Mouse (Mus musculus) adrenal gland, adult 8-10 months (tissue): ENCODE measurements around the gene Rfx8. TPM values are rescaled to one million over a fixed set of nuclear protein-coding genes. Genes with fewer than 3 reads are reported as not detected.

Experiments
- DNase-seq: peaks from one replicate; pipeline ENCODE4 v3.0.0; 2022
- total RNA-seq, 4 experiments: library from RNA; stranded (reverse); gene quantifications; 2 replicates each; pipeline ENCODE4 v1.2.4; 2022

The Rfx8 gene
- total RNA-seq, 4 experiments from 2014 or later = 0.22 to 0.30 TPM; not detected in 2

DNA sequence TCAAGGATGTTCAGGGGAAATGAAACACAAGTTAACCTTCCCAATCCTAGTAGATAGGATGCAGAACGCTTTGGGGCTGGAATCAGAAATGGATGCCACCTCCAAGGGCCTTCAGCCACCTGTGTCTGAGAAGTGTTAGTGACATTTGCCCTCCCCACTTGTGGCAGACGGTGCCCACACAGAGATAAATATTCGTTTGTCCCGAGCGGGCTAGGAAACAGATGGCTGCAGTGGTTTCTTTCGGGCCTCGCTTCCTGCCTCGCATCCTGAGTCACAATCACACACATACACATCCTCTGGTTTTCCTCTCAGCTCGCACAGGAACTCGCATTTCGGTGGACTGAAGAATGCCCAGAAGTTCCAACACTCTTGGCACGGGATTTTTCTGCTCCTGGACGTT, 13.5 kb upstream of the Rfx8 start:
- no peak for DNase-seq

DNA sequence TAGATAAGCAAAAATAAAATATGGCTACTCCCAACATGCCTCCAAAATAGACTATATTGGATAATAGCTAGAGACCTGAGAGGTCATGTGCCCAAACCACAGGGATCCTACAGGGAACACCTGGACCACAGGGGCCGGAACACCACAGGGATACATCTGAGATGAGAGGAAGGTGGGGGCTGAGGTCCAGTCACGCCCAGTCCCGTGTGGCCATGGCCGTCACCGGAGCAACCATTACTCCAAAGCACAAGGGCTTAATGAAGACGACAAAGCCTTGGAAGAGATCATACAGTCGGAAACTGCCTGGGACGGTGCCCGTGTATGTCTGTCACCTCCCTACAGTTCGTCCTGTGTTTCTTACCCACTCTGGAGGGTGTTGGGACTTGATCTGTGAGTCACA, 13.1 kb upstream of the Rfx8 start:
- DNase-seq = no peak

DNA sequence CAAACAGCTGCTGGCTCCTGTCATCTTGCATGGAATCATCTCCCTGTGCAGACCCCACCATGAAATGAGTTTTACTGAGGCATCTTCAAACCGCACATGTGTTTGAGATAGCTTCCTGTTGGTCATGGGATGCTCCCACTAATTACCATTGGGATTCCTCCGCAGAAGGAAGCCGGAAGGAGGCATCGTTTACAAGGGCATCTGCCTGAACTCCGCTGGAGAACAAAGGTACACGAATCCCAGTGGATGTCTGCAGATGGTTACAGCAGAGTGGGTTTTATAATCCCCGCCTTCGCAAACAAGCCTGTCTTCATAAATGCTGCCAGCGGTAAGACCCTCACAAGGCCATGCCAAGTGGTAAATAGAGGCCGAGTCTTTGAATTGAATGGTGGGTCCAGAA, 11.3 kb upstream of the Rfx8 start:
- no peak for DNase-seq

DNA sequence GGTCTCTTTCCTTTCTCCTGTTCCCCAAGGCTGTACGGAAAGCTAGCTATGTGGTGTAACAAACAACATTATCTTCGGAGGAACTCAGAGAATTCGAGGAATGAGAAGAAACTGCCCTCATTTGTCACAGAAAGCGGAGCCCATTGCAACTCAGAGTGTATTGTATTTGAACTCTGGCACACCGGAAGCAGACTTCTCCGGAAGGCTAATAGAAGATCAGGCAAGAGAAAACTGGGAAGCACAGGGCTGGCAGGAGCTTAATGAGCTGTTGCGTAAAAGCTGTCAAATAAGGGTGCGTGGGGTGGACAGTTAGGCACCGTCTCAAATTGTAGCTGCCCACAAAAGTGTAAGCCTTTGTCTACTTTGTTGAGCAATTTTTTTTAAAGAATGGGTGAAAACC, 10.7 kb upstream of the Rfx8 start:
- no peak for DNase-seq

DNA sequence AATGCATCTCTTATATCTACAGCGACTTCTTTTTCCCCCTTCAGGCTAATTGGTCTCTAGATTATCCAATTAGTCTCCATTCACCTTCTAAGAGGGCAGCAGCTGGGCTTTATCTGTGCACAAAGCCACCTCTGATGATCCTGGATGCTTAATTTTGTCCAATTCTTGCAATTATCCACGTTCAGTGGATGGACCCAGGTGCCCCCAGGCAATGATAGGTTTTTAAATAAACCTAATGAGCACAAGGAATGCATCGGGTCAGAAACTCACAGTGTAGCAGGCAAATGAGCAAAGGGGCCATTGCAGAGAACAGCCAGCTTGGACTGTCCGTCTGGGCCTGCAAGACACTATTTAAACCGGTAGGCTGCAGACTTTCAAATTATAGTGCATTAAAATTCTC, 10.1 kb upstream of the Rfx8 start:
- no peak for DNase-seq

DNA sequence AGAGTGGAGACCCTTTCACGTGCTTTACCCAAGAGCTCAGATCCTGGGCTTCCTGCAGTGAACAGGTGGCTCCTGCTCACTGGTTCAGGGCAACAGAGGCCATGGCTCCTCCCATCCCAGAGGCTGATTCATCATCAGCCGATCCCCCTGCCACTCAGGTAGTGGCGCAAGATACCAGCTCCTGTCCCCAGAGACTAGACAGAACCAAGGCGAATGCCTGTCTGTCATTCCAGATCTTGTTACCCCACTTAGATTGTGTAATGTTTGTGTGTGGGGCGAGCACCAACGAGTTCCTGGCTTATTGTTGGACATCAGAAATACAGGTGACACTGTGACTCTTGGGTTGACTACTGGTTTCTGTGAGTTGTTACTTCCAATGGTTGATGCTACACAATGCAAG, 9.1 kb upstream of the Rfx8 start:
- DNase-seq = no peak

DNA sequence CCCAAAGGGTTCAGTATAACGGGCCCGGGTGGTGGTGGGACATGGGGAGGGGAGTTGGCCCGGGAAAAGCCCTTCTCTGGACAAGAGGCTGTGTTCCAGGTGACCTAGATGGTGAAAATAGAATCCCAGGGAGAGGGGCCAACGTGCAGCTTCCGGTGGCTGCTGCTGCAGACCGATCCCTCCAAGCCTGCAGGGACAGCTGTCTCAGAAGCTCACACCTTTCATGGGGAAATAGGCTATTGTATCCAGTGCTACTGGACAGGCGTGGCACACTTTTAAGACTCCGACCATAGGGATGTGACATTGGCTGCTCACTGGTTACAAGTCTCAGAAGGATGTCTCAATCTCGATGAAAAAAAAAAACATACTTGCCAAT, 542 bp upstream of the Rfx8 start:
- no peak for DNase-seq

DNA sequence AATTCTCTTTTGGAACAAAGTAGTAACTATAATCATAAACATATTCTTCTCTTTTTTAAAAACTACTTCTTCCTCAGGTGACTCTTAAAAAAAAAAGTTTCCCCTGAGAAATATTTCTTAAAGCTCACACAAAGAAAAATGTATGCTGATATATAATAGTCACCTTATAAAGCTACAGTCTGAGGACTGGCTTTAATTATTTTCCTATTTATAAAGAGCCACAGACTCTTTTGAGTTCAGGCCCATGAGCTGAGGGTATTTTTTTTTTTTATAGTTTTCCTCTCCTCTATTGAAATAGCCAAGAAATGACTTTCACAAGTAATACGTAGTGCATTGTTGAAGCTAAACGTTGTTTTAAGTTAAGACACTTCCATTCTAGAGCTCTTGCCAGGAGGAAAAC, 611 bp downstream of the Rfx8 start:
- DNase-seq = no peak

DNA sequence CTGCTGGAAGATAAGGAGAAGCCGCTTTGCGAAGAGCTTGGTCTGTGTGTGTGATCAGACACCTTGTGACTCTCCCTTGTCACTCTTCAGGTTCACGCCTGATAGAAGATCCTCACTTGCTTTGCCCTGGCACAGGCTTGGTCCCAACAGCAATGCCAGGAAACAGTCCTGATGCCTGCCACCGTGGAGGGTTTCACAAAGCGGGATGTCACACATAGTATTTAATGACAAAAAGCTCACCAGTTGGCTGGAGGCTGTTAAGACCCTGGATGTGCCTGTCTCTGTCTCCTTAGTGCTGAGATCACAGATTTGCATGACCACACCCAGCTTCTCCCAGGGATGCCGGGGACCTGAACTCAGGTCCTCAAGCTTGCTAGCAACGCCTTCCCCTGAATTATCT, 5.2 kb downstream of the Rfx8 start:
- DNase-seq = no peak

DNA sequence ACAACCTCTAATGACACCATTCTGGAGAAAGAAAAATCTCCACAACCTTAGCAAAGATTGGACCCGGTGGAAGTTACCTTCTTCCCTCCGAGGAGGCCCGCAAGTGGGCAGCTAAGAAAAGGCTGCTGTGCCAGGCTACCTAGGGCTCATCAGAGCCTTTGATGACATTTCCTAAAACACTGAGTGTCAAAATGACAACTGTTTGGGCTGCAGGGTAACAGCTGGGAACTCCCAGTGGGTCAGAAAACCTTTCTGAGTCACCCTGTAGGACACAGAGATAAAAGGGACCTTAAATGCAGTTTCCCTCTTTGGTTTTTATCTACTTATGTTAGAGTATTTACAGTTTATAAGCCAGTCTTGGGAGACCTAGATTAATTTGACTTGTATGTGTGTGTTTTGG, 6.1 kb downstream of the Rfx8 start:
- DNase-seq = no peak

DNA sequence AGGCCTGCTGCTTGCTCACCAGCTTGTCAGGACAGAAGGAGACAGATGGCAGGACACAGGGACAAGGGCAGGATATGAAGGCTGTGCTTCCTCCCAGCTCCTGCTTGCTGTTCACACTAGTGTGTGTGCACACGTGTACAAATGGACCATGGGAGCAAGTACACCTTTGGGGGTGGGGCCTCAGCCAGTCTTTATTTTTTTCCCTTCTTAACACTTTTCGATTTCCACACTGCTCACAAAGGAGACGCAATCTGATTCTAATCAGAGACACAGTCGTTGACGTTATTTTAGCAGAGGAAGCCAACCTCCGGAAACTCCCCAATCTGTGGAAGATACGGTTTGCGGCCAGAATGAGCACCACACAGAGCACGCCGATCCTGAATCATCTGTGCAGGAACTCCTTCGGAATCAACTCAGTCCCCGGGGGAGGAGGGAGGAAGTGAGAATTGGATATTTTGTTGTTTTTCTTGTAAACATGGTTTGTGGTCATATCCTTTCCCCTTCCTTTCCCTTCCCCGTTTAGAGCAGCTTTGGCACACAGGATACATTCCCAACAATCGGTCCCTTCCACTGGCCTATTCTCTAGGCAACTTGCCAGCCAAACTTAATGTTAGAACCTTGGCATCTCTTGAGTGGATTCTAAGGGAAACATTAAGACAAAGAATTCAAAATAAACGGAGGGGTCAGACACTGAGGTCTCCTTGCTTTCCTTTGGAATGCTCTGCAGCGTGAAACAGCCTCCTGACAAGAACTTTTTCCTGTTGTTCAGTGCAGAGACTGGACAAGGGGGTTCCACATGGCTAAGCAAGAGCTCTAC, 6.7 kb downstream of the Rfx8 start:
- peak; percentile 44 for DNase-seq

DNA sequence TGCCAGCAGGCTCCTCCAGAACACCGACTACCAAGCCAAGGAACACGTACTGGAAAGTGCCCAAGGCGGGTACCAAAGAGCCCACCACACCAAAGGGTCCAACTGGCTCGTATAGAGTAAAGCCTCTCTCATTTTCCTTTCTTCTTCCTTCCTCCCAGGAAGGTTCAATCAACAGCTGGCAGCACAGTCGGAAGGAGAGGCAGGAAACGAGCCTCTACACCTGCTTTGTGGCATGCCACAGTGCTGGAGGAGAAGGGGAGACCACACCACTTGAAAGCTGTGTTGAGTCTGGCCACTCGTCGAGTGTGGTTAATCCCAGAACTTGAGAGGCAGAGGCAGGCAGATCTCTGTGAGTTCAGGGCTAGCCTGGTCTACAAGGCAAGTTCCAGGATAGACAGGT, 7.5 kb downstream of the Rfx8 start:
- no peak for DNase-seq

DNA sequence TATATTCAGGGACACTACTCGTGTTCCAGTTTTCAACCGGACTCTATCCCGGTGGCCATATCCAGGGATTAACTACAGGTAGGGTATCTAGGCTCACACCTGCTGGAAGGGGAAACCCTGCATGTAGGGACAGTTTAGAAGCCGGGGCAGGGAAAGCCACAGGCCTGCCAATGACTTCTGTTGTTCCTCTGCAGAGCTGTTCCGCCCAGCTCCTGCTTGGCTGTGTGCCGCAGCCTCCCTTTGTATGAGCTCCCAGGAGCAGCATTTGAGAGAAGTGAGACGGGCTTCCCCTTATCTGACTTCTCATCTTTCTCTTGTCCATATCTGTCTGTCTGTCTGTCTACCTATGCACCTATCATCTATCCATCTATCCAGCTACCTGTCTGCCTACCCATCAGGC, 8.5 kb downstream of the Rfx8 start:
- DNase-seq = no peak

DNA sequence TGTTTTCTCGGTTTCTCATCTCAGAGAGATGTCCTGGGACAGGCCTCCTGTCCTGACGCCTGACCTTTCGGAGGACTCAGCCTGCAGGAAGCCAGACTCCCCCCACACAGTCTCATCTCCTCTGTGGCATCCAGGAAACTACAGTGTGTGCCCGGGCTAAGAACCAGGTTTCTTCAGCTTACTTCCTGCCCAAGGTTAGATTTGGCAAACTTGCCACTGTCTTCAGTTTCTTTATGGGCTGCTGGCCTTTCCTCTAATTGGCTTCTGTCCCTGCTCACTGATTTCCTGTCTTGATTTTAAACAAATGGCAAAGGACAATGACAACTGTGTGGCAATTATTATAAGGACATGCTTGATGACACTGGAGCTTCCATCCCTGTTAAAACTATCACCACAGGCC, 10.2 kb downstream of the Rfx8 start:
- peak; percentile 33 for DNase-seq

DNA sequence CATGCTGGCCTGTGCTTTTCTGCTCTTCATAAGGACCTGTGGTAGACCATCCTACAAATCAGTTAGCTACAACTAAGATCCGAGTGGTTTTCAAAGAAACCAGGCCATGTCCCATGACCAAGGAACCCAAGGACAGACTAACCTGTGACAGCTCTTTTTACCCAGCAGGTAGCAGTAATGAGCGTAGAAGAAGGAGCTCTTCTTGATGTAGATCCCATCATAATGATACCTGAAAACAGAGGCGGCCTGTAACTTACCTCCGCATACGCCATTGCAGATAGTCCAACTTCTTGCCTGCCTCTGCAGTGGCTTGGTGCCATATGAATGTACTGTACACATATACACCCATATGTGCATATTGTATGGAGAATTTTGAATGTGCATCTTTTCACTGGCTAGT, 10.8 kb downstream of the Rfx8 start:
- no peak for DNase-seq

DNA sequence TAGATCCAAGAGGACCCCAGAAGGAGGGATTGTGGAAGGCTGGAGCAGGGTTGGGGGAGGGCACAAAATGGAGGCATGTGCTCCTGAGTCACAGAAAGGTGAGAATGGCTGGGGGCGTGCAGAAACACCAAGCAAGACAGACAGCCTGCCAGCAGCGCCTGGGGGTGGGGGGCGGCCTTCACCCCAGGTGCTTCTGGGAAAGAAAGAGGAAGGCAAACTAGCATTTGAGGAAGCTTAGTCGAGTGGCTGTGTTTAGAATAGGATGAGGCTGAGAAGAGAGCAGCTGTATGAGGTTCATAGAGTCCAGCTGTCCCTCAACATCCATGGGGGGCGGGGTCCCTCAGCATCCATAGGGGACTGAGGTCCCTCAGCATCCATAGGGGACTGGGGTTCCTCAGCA, 12.0 kb downstream of the Rfx8 start:
- no peak for DNase-seq

DNA sequence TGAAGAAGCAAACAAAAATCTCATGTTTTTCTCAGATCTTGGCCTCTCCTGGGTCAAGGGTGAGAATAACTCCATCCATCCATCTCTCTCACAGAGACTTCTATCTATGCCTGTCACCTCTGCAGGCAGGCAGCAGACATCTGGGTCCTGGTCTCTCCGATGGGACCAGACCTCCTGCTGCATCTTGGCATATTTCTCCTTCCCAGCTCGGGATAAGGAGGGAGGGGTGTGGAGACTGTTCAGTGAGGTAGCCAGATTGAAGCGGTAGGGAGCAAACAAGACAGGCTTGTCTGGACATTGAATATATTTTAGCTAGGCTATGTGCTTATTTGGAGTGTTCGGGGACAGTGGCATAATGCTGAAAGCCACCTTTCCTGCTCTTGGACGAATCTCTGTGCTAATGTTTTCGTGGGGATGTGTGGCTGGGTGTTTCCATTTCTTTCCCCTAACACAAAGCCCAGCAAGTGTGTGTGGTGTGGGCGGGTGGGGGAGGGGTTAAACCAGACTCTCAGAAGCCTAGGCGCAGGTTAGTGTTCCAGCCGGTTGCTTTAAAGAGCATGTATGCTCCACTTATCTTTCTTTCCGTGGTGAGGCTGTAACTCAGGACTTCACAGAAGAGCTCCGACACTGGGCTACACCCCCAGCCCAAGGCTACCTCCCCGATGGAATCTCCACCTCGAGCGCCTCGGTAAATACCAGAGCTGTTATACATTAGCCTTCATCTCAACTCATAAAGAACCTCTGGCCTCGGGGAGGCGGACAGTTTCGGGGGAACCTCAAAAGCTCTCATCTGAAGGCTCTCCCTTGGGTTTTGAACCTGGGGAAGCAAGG, 18.4 kb downstream of the Rfx8 start:
- DNase-seq = no peak

DNA sequence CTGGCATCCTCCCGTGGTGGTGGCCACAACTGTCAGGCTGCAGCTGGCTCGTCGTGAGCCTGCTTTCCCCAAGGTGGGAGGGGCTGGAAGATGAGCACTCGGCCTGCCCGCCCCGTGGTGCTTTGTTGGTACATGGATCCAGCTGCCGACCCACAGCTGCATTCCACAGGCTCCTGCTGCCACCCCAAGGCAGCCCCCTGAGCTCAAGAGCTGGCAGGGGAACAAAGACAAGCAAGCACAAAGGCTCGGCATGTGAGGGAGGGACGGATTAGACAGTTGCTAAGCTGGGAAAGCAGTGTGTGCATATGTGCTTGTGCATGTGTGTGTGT, 19.6 kb downstream of the Rfx8 start:
- no peak for DNase-seq

DNA sequence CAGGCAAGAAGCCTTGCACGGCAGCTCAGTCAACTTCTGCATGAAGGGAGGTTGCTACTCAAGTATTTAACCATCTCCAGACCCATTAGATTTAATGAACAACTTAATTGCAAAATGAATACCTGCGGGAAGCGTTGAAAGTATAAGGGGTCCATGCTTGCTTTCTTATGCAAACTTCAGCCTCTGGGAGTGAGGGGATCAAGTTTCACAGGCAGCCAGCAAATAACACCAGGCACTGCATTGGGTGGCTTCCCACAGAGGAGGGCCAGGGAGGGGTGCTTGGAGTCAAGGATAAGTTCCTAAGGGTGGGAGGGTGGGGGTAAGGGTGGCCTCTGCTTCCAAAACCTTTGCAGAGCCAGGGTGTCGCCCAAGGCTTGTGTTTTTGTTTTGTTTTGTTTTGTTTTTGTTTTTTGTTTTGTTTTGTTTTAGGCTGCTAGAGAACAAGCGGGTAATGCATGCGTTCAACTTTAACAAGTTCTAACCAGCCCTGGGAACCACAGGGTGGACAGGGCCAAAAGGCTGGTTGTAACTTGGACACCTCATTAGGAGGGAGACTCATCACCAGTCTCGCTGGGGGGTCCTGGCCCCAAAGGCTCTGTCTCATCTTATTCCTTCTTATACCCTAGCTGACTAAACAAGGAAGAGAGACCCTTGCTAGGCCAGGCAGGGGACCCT, 20.1 kb downstream of the Rfx8 start:
- DNase-seq = no peak

DNA sequence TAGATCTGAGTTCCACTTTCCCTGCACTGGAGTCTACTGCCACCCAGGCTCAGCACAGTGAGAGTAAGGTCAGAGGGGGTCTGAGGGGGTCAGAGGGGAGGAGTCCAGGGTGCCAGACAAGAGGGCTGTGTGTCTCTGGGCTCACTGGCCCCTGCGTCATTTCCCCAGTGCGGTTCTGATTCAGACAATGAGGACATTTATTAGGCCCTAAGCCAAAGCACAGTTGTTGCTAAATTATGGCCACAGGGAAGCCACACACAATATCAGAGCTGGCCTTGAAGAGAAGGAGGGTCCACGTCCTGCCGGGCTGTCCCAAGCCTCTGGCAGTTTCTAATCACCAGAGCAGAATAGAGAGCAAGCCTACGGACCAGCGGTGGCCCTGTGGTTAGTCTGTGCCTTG, 22.3 kb downstream of the Rfx8 start:
- peak; percentile 34 for DNase-seq

DNA sequence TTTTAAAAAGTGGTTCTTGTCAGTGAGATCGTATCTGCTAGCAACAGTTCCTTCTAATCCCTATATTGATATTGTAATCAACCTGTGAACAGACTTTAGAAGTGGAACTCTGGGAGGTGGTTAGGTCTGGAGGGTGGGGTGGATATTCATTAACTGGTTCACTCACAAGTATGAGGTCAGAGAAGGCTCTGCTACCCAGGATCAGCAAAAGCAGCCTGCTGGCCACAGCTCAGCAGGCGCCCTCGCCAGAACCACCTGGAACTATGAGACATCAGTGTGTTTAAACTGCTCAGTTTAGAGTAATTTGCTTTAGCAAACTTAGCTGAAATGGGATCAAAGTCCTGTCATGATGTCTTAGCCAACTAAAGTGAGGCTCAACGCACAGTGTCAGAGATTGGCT, 25.6 kb downstream of the Rfx8 start:
- no peak for DNase-seq

DNA sequence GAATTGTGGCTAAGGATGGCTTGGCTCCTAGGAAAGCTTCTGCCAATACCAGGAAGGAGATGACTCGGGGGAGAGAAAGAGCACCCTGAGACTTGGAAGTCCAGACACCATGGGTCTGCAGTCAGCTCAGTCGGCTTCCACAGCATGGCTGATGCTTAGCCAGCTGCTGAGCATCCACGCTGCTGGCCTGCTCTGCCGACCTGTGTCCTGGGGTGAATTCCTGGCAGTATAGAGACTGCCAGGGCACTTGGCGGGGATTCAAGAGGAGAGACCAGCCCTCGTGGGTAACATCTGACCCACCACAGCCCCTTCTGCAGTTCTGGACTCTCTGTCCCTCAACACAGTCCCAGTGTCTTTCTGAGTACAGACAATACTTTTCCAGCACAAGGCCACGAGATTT, 26.0 kb downstream of the Rfx8 start:
- no peak for DNase-seq

DNA sequence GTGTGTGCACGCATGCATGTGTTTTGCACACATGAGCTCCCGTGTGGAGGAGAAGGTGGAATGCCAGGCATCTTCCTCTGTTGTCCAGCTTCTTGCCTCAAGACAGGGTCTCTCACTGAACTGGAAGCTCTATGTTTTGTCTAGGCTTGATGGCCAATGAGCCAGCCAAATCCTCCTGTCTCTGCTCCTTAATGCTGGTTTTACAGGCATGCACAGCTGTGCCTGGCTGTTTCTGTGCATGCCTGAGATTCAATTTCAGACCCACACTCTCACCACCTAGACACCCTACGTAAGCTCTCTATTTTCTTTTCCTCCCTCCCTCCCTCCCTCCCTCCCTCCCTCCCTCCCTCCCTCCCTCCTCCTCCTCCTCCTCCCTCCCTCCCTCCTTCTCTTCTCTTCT, 28.8 kb downstream of the Rfx8 start:
- no peak for DNase-seq

DNA sequence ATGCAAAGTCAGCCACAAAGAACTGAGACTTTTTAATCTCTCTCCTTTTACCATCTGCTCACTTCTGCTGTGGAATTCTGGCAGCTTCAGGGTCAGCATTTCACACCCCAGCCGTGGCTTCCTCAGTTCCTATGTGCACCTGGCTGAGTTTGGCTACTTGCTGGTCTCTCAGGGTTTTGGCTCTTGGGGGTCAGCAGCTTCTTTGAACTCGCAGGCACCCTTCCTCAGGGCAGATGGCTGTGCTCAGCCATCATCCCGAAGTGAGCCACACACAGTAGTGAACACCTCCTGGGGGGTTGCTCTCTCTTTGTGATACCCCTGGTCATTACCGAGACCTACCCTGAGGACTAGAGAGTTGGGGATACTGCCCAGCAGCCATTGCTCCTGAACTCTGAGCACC, 29.7 kb downstream of the Rfx8 start:
- no peak for DNase-seq
